21 mouse cellular contexts compared by ENCODE assay signal in genomic region chr11:108558544-108558943, GRCm38 (mm10).
DNase-seq lines count a peak whose midpoint lies in the region; ATAC-seq and TF ChIP-seq lines count a peak whose summit lies in the region.
"Had no signal": no experiment of that assay in that cellular context is flagged by ENCODE, and none has a peak within 500 bp of the region (broad histone marks: within the 10 kb centered on the region; RNA-seq: fewer than 3 reads in every experiment).

No protein-coding gene starts in this region.

- DNase-seq in embryonic facial prominence, embryonic 10.5 days (ENCODE audit: low spot score) = no peak
- DNase-seq in layer of hippocampus, adult 2 months (ENCODE audit: low spot score in 2 of 2) = peak; percentile 13 to 23
- DNase-seq in layer of hippocampus, postnatal 10 days (ENCODE audit: low spot score in 2 of 2) = no peak
- no peak for DNase-seq in testis, postnatal 14 days (ENCODE audit: low spot score)
- DNase-seq: adrenal gland, postnatal 25 days; cerebellum, adult 11-12 months; cerebellum, postnatal 25 days; embryo, embryonic 11 days; heart, postnatal 4 days; kidney, adult 18-20 months; kidney, postnatal 4 days; liver, postnatal 0 days; lung, postnatal 10 days; right cerebral cortex, postnatal 14 days had no signal

- H3K27ac ChIP-seq in embryonic facial prominence, embryonic 13.5 days = peak overlapping the region; percentile 62; the same call in 1 of the 2 replicates
- no peak overlapping the region for H3K27ac ChIP-seq in embryonic facial prominence, embryonic 10.5 days (replicated peaks)
- no peak overlapping the region for H3K27ac ChIP-seq in layer of hippocampus, adult 2 months
- H3K27ac ChIP-seq in embryonic facial prominence, embryonic 15.5 days (replicated peaks) = 0 out of 2 replicates have a peak overlapping the region, but pooled peaks have one; percentile 24
- H3K27ac ChIP-seq in forebrain, embryonic 16.5 days (ENCODE audit: low read length) = no peak overlapping the region
- H3K27ac ChIP-seq in liver, embryonic 12.5 days = no peak overlapping the region
- H3K27ac ChIP-seq: midbrain, embryonic 12.5 days; neural tube, embryonic 12.5 days; stomach, postnatal 0 days had no signal

- no peaks in the 10 kb centered on the region for H3K27me3 ChIP-seq in embryonic facial prominence, embryonic 13.5 days
- H3K27me3 ChIP-seq in embryonic facial prominence, embryonic 10.5 days (replicated peaks; ENCODE audit: low read depth, poor library complexity, severe bottlenecking) = no peaks in the 10 kb centered on the region
- no peaks in the 10 kb centered on the region for H3K27me3 ChIP-seq in embryonic facial prominence, embryonic 15.5 days
- no peaks in the 10 kb centered on the region for H3K27me3 ChIP-seq in forebrain, embryonic 16.5 days (replicated peaks; ENCODE audit: control insufficient read depth, insufficient read depth, low read length)
- no peaks in the 10 kb centered on the region for H3K27me3 ChIP-seq in liver, embryonic 12.5 days (replicated peaks)
- H3K27me3 ChIP-seq: midbrain, embryonic 12.5 days; neural tube, embryonic 12.5 days had no signal

- 47% methylated on average over 4 of the region's 4 CpGs for WGBS in embryonic facial prominence, embryonic 13.5 days
- 78% methylated on average over 4 of the region's 4 CpGs for WGBS in embryonic facial prominence, embryonic 10.5 days
- 43% methylated on average over 4 of the region's 4 CpGs for WGBS in embryonic facial prominence, embryonic 15.5 days
- 57% methylated on average over 4 of the region's 4 CpGs for WGBS in forebrain, embryonic 16.5 days
- 71% methylated on average over 4 of the region's 4 CpGs for WGBS in liver, embryonic 12.5 days (ENCODE audit: insufficient replicate concordance)

- H3K4me3 ChIP-seq in embryonic facial prominence, embryonic 13.5 days = no peak overlapping the region
- H3K4me3 ChIP-seq in embryonic facial prominence, embryonic 10.5 days = no peak overlapping the region
- H3K4me3 ChIP-seq in layer of hippocampus, adult 2 months = no peak overlapping the region
- no peak overlapping the region for H3K4me3 ChIP-seq in embryonic facial prominence, embryonic 15.5 days (replicated peaks)
- no peak overlapping the region for H3K4me3 ChIP-seq in forebrain, embryonic 16.5 days (replicated peaks; ENCODE audit: low read length)
- H3K4me3 ChIP-seq in liver, embryonic 12.5 days = no peak overlapping the region
- H3K4me3 ChIP-seq: midbrain, embryonic 12.5 days; neural tube, embryonic 12.5 days had no signal

- H3K36me3 ChIP-seq in embryonic facial prominence, embryonic 13.5 days = no peaks in the 10 kb centered on the region
- no peaks in the 10 kb centered on the region for H3K36me3 ChIP-seq in embryonic facial prominence, embryonic 10.5 days (replicated peaks)
- H3K36me3 ChIP-seq in embryonic facial prominence, embryonic 15.5 days = no peaks in the 10 kb centered on the region
- no peaks in the 10 kb centered on the region for H3K36me3 ChIP-seq in forebrain, embryonic 16.5 days (ENCODE audit: control insufficient read depth, insufficient read depth)
- H3K36me3 ChIP-seq in liver, embryonic 12.5 days = no peaks in the 10 kb centered on the region
- H3K36me3 ChIP-seq: midbrain, embryonic 12.5 days; neural tube, embryonic 12.5 days had no signal

- ATAC-seq in embryonic facial prominence, embryonic 13.5 days (ENCODE audit: insufficient number of reproducible peaks, insufficient read depth, low FRiP score, low TSS enrichment, low read depth) = no peak
- ATAC-seq in embryonic facial prominence, embryonic 15.5 days (ENCODE audit: insufficient number of reproducible peaks, low FRiP score, low TSS enrichment, low read depth) = no peak
- 0 out of 2 replicates have a peak, but pooled peaks have one; percentile 43 for ATAC-seq in forebrain, embryonic 16.5 days
- ATAC-seq in liver, embryonic 12.5 days = no peak
- ATAC-seq: liver, postnatal 0 days had no signal

- no peak overlapping the region for H3K4me2 ChIP-seq in embryonic facial prominence, embryonic 13.5 days
- no peak overlapping the region for H3K4me2 ChIP-seq in embryonic facial prominence, embryonic 15.5 days (replicated peaks)
- H3K4me2 ChIP-seq in forebrain, embryonic 16.5 days (ENCODE audit: low read length) = no peak overlapping the region
- no peak overlapping the region for H3K4me2 ChIP-seq in liver, embryonic 12.5 days
- H3K4me2 ChIP-seq: midbrain, embryonic 12.5 days; neural tube, embryonic 12.5 days had no signal

- H3K4me1 ChIP-seq in embryonic facial prominence, embryonic 13.5 days = 0 out of 2 replicates have a peak, but pooled peaks cover 6% of the 10 kb centered on the region
- H3K4me1 ChIP-seq in embryonic facial prominence, embryonic 10.5 days = peaks cover under 1% of the 10 kb centered on the region
- peaks cover under 1% of the 10 kb centered on the region; the same call in 1 of the 2 replicates for H3K4me1 ChIP-seq in embryonic facial prominence, embryonic 15.5 days
- peaks cover 13% of the 10 kb centered on the region; the same call in 1 of the 2 replicates for H3K4me1 ChIP-seq in forebrain, embryonic 16.5 days (replicated peaks; ENCODE audit: control insufficient read depth, insufficient read depth, low read length)
- no peaks in the 10 kb centered on the region for H3K4me1 ChIP-seq in liver, embryonic 12.5 days
- H3K4me1 ChIP-seq: neural tube, embryonic 12.5 days had no signal

- TF ChIP-seq CTCF in layer of hippocampus, adult 2 months (conservative IDR thresholded peaks at IDR 0.05) = no peak

- H3K9ac ChIP-seq in embryonic facial prominence, embryonic 13.5 days = no peak overlapping the region
- no peak overlapping the region for H3K9ac ChIP-seq in embryonic facial prominence, embryonic 15.5 days
- H3K9ac ChIP-seq in forebrain, embryonic 16.5 days (replicated peaks; ENCODE audit: low read depth, low read length) = no peak overlapping the region
- no peak overlapping the region for H3K9ac ChIP-seq in liver, embryonic 12.5 days
- H3K9ac ChIP-seq: liver, postnatal 0 days; midbrain, embryonic 12.5 days; neural tube, embryonic 12.5 days had no signal

- no peaks in the 10 kb centered on the region for H3K9me3 ChIP-seq in embryonic facial prominence, embryonic 13.5 days
- no peaks in the 10 kb centered on the region for H3K9me3 ChIP-seq in embryonic facial prominence, embryonic 10.5 days
- no peaks in the 10 kb centered on the region for H3K9me3 ChIP-seq in embryonic facial prominence, embryonic 15.5 days (replicated peaks)
- H3K9me3 ChIP-seq in forebrain, embryonic 16.5 days (ENCODE audit: control insufficient read depth, low read length) = no peaks in the 10 kb centered on the region
- H3K9me3 ChIP-seq in liver, embryonic 12.5 days (replicated peaks) = no peaks in the 10 kb centered on the region
- H3K9me3 ChIP-seq: midbrain, embryonic 12.5 days; neural tube, embryonic 12.5 days had no signal

Comparison
In these comparisons a context has a peak if more than half of its experiments do, and no peak if none do; other contexts are left out.
1. H3K27ac ChIP-seq: peak in embryonic facial prominence, embryonic 13.5 days (single experiment) and embryonic facial prominence, embryonic 15.5 days (single experiment); none in embryonic facial prominence, embryonic 10.5 days (single experiment), layer of hippocampus, adult 2 months (single experiment), forebrain, embryonic 16.5 days (single experiment) and liver, embryonic 12.5 days (single experiment).
2. DNase-seq: peak in layer of hippocampus, adult 2 months (2 of 2); none in embryonic facial prominence, embryonic 10.5 days (single experiment), layer of hippocampus, postnatal 10 days (0 of 2) and testis, postnatal 14 days (single experiment).